Mouse (Mus musculus) spleen, embryonic (tissue): ENCODE data around the gene Fcer1g.

Experiments
- CTCF ChIA-PET: fragments of 350-600 bp; sonication (Branson Sonifier 250); formaldehyde crosslinking; loops from one replicate; lab custom pipeline; 2022; lab: Charles Lee

Fcer1g gene

GRCm38 (mm10) chr1:171189476-171190114 is 44.6 kb downstream of the Fcer1g start:
- CTCF ChIA-PET = interaction anchor here (0.7 kb wide), 1 partner anchor 102 kb away, joined by 12 read pairs; no protein-coding TSS in a partner anchor

GRCm38 (mm10) chr1:171189046-171189445 is 45.1 kb downstream of the Fcer1g start:
- CTCF ChIA-PET = interaction anchor here (0.6 to 0.7 kb wide), 2 partner anchors 39 to 102 kb away, joined by 6 to 12 read pairs; no protein-coding TSS in a partner anchor

GRCm38 (mm10) chr1:171187851-171188700 is 46.1 kb downstream of the Fcer1g start:
- CTCF ChIA-PET = interaction anchor here (0.6 kb wide), 1 partner anchor 40 kb away, joined by 6 read pairs; no protein-coding TSS in a partner anchor

- CTCF ChIA-PET = interaction anchor here (0.5 kb wide), 1 partner anchor 18 kb away, joined by 3 read pairs; no protein-coding TSS in a partner anchor
These were observed 48.5 kb downstream of the Fcer1g start for GRCm38 (mm10) chr1:171185655-171186054.

- CTCF ChIA-PET = no interaction called here
These were observed 49.9 kb downstream of the Fcer1g start for GRCm38 (mm10) chr1:171184314-171184713.

GRCm38 (mm10) chr1:171183620-171184019 is 50.5 kb downstream of the Fcer1g start:
- CTCF ChIA-PET = no interaction called here

- CTCF ChIA-PET = no interaction called here
These were observed 51.1 kb downstream of the Fcer1g start for GRCm38 (mm10) chr1:171183025-171183424.
